Mouse (Mus musculus) midbrain, embryonic 13.5 days (tissue): ENCODE data around the gene Pik3r6. TPM values are rescaled to one million over a fixed set of nuclear protein-coding genes. Genes with fewer than 3 reads are reported as not detected.

Experiments
- ATAC-seq: fragments of 200-750 bp; cut with Nextera tagmentation; 2 replicates; pipeline ENCODE4 v1.8.0; 2017; ENCODE audit warnings: mild to moderate bottlenecking, moderate TSS enrichment, moderate library complexity
- H3K27ac ChIP-seq: fragments of 300-500 bp; sonication (generic); 2 replicates; pipeline ENCODE4 v1.5.1; 2015; ENCODE audit warnings: inconsistent platforms, mild to moderate bottlenecking, moderate library complexity
- H3K27me3 ChIP-seq: fragments of 300-500 bp; sonication (generic); 2 replicates; pipeline ENCODE4 v1.6.1; 2015; ENCODE audit warnings: mild to moderate bottlenecking, inconsistent platforms
- H3K36me3 ChIP-seq: fragments of 300-500 bp; sonication (generic); 2 replicates; pipeline ENCODE4 v1.6.1; 2015; ENCODE audit warnings: mild to moderate bottlenecking, inconsistent platforms
- H3K4me1 ChIP-seq: fragments of 300-500 bp; sonication (generic); replicated peaks from 2 replicates; pipeline ENCODE4 v1.6.1; 2015; ENCODE audit warnings: inconsistent platforms
- H3K4me2 ChIP-seq: fragments of 300-500 bp; sonication (generic); replicated peaks from 2 replicates; pipeline ENCODE4 v1.6.1; 2015; ENCODE audit warnings: moderate library complexity, mild to moderate bottlenecking, inconsistent platforms
- H3K4me3 ChIP-seq: fragments of 300-500 bp; sonication (generic); replicated peaks from 2 replicates; pipeline ENCODE4 v1.5.1; 2015; ENCODE audit warnings: mild to moderate bottlenecking, inconsistent platforms
- H3K9ac ChIP-seq: fragments of 300-500 bp; sonication (generic); replicated peaks from 2 replicates; pipeline ENCODE4 v1.6.1; 2015; ENCODE audit warnings: mild to moderate bottlenecking, inconsistent platforms
- H3K9me3 ChIP-seq: fragments of 300-500 bp; sonication (generic); 2 replicates; pipeline ENCODE4 v1.6.1; 2016; ENCODE audit warnings: mild to moderate bottlenecking, inconsistent platforms
- WGBS: fragments of 180-500 bp; shearing (Covaris S2); methylation state at CpG from one replicate; pipeline ENCODE4 v1.1.7; 2015; 5-methylcytosine and 5-hydroxymethylcytosine counted together
- polyA plus RNA-seq: library from polyadenylated mRNA; unstranded; fragments of >200 nt; fragmentation: Nextera tagmentation; extraction: Ambion mirVana; gene quantifications from 2 replicates; pipeline ENCODE4 v1.2.1, GENCODE M21; 2015

The Pik3r6 gene
- polyA plus RNA-seq, 1 experiment from 2014 or later = 2.0 TPM

- no peaks in the 10 kb centered on the region for H3K36me3 ChIP-seq
- no peak for ATAC-seq
- 94% methylated on average over 4 of the region's 4 CpGs for WGBS
- H3K27ac ChIP-seq = no peak overlapping the region
- no peaks in the 10 kb centered on the region for H3K27me3 ChIP-seq
- no peaks in the 10 kb centered on the region for H3K4me1 ChIP-seq
- peaks cover 11% of the 10 kb centered on the region for H3K9me3 ChIP-seq
- H3K4me2 ChIP-seq = no peak overlapping the region
- no peak overlapping the region for H3K9ac ChIP-seq
- no peak overlapping the region for H3K4me3 ChIP-seq
Measured at GRCm38 (mm10) chr11:68519362-68519761, 16.5 kb downstream of the Pik3r6 start.

- Histone ChIP-seq H3K4me1 (no peaks in the 10 kb centered on the region), H3K9me3 (peaks cover 11% of the 10 kb centered on the region), H3K36me3 (no peaks in the 10 kb centered on the region), H3K27me3 (no peaks in the 10 kb centered on the region), H3K9ac (no peak overlapping the region), H3K4me3 (no peak overlapping the region), H3K27ac (no peak overlapping the region), H3K4me2 (no peak overlapping the region)
- 93% methylated on average over 5 of the region's 5 CpGs for WGBS
- no peak for ATAC-seq
Measured at GRCm38 (mm10) chr11:68519815-68520214, 17.0 kb downstream of the Pik3r6 start.

- WGBS = 87% methylated on average over 2 of the region's 2 CpGs
Measured at GRCm38 (mm10) chr11:68520439-68520838, 17.6 kb downstream of the Pik3r6 start.

GRCm38 (mm10) chr11:68521352-68521751, 18.5 kb downstream of the Pik3r6 start:
- Histone ChIP-seq H3K27ac (no peak overlapping the region), H3K36me3 (no peaks in the 10 kb centered on the region), H3K9me3 (peaks cover 11% of the 10 kb centered on the region), H3K4me2 (no peak overlapping the region), H3K4me3 (no peak overlapping the region), H3K9ac (no peak overlapping the region), H3K27me3 (no peaks in the 10 kb centered on the region), H3K4me1 (no peaks in the 10 kb centered on the region)
- 81% methylated on average over 5 of the region's 5 CpGs for WGBS
- no peak for ATAC-seq

More at GRCm38 (mm10) chr11:68520439-68520838, 17.6 kb downstream of the Pik3r6 start:
- no peak overlapping the region for H3K9ac ChIP-seq
- no peak overlapping the region for H3K4me3 ChIP-seq
- no peak overlapping the region for H3K4me2 ChIP-seq
- H3K36me3 ChIP-seq = no peaks in the 10 kb centered on the region
- peaks cover 11% of the 10 kb centered on the region for H3K9me3 ChIP-seq
- H3K4me1 ChIP-seq = no peaks in the 10 kb centered on the region
- no peaks in the 10 kb centered on the region for H3K27me3 ChIP-seq
- no peak for ATAC-seq
- no peak overlapping the region for H3K27ac ChIP-seq

- ATAC-seq = no peak
- Histone ChIP-seq H3K27me3 (no peaks in the 10 kb centered on the region), H3K9me3 (no peaks in the 10 kb centered on the region), H3K9ac (no peak overlapping the region), H3K36me3 (no peaks in the 10 kb centered on the region), H3K4me1 (no peaks in the 10 kb centered on the region), H3K4me3 (no peak overlapping the region), H3K4me2 (no peak overlapping the region), H3K27ac (no peak overlapping the region)
- WGBS = 78% methylated on average over 4 of the region's 4 CpGs
Measured at GRCm38 (mm10) chr11:68526441-68526840, 23.6 kb downstream of the Pik3r6 start.

GRCm38 (mm10) chr11:68531066-68531806, 28.4 kb downstream of the Pik3r6 start:
- WGBS = 31% methylated on average over 16 of the region's 16 CpGs
- Histone ChIP-seq H3K9me3 (no peaks in the 10 kb centered on the region), H3K27me3 (no peaks in the 10 kb centered on the region), H3K4me1 (no peaks in the 10 kb centered on the region), H3K4me2 (no peak overlapping the region), H3K36me3 (no peaks in the 10 kb centered on the region), H3K4me3 (no peak overlapping the region), H3K27ac (no peak overlapping the region), H3K9ac (no peak overlapping the region)
- ATAC-seq = no peak

GRCm38 (mm10) chr11:68531941-68532535, 29.2 kb downstream of the Pik3r6 start:
- ATAC-seq = no peak
- Histone ChIP-seq H3K27ac (no peak overlapping the region), H3K4me3 (no peak overlapping the region), H3K27me3 (no peaks in the 10 kb centered on the region), H3K9me3 (no peaks in the 10 kb centered on the region), H3K9ac (no peak overlapping the region), H3K4me1 (0 out of 2 replicates have a peak, but pooled peaks cover 3% of the 10 kb centered on the region), H3K4me2 (no peak overlapping the region), H3K36me3 (no peaks in the 10 kb centered on the region)
- WGBS = 82% methylated on average over 11 of the region's 11 CpGs

- Histone ChIP-seq H3K27ac (no peak overlapping the region), H3K4me2 (no peak overlapping the region), H3K4me1 (0 out of 2 replicates have a peak, but pooled peaks cover 3% of the 10 kb centered on the region), H3K9ac (no peak overlapping the region), H3K4me3 (no peak overlapping the region), H3K9me3 (no peaks in the 10 kb centered on the region), H3K36me3 (no peaks in the 10 kb centered on the region), H3K27me3 (no peaks in the 10 kb centered on the region)
- 85% methylated on average over 5 of the region's 5 CpGs for WGBS
- ATAC-seq = no peak
Measured at GRCm38 (mm10) chr11:68532773-68533172, 30.0 kb downstream of the Pik3r6 start.

GRCm38 (mm10) chr11:68533971-68534475, 31.2 kb downstream of the Pik3r6 start:
- H3K4me1 ChIP-seq = 0 out of 2 replicates have a peak, but pooled peaks cover 3% of the 10 kb centered on the region
- no peak overlapping the region for H3K4me2 ChIP-seq
- no peaks in the 10 kb centered on the region for H3K36me3 ChIP-seq
- H3K9ac ChIP-seq = no peak overlapping the region
- ATAC-seq = no peak
- H3K27ac ChIP-seq = no peak overlapping the region
- H3K27me3 ChIP-seq = no peaks in the 10 kb centered on the region
- no peaks in the 10 kb centered on the region for H3K9me3 ChIP-seq
- H3K4me3 ChIP-seq = no peak overlapping the region
- 83% methylated on average over 6 of the region's 6 CpGs for WGBS

- Histone ChIP-seq H3K4me1 (0 out of 2 replicates have a peak, but pooled peaks cover 3% of the 10 kb centered on the region), H3K9me3 (no peaks in the 10 kb centered on the region), H3K27ac (no peak overlapping the region), H3K36me3 (no peaks in the 10 kb centered on the region), H3K27me3 (no peaks in the 10 kb centered on the region), H3K9ac (no peak overlapping the region), H3K4me2 (no peak overlapping the region), H3K4me3 (no peak overlapping the region)
- WGBS = 75% methylated on average over 4 of the region's 4 CpGs
- no peak for ATAC-seq
Measured at GRCm38 (mm10) chr11:68536026-68536425, 33.2 kb downstream of the Pik3r6 start.

GRCm38 (mm10) chr11:68536465-68536864, 33.6 kb downstream of the Pik3r6 start:
- no peak for ATAC-seq
- Histone ChIP-seq H3K27ac (no peak overlapping the region), H3K4me3 (no peak overlapping the region), H3K4me2 (no peak overlapping the region), H3K36me3 (no peaks in the 10 kb centered on the region), H3K9me3 (no peaks in the 10 kb centered on the region), H3K4me1 (0 out of 2 replicates have a peak, but pooled peaks cover 3% of the 10 kb centered on the region), H3K27me3 (no peaks in the 10 kb centered on the region), H3K9ac (no peak overlapping the region)
- WGBS = 50% methylated on average over 4 of the region's 4 CpGs

GRCm38 (mm10) chr11:68539621-68540020, 36.8 kb downstream of the Pik3r6 start:
- Histone ChIP-seq H3K27me3 (no peaks in the 10 kb centered on the region), H3K36me3 (no peaks in the 10 kb centered on the region), H3K4me2 (no peak overlapping the region), H3K9me3 (no peaks in the 10 kb centered on the region), H3K27ac (no peak overlapping the region), H3K4me1 (peaks cover 6% of the 10 kb centered on the region; the same call in 1 of the 2 replicates), H3K9ac (no peak overlapping the region), H3K4me3 (no peak overlapping the region)
- 59% methylated on average over 5 of the region's 5 CpGs for WGBS
- ATAC-seq = no peak
